ENCODE assay signal across 8 mouse cellular contexts in the genomic region with DNA sequence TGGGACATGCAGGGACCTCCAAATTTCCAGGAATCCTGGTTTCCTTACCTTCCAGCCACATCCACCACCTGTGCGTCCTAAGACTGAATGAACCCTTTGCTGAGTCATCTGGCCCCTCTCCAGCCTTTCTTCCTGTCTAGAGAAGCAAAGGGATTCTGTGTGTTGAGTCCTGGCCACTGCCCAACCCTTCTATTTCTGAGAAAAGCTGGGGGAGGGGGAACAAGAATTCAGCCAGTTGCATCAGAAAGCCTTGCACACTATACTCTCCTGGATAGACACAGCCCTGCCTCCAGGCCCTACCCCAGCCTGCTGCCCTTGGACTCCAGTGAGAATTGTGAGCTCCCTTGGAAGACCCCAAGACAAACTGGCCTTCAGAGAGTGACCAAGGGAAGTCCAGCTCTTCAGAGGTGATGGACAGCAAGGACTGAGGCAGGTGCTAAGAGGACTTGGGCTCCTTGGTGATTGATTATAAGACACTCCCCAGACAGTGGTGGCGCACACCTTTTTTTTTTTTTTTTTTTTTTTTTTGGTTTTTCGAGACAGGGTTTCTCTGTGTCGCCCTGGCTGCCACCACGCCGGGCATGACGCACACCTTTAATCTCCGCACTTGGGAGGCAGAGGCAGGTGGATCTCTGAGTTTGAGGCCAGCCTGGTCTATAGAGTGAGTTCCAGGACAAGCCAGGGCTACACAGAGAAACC. TPM values are rescaled to one million over a fixed set of nuclear protein-coding genes. Genes with fewer than 3 reads are reported as not detected.
DNase-seq lines count a peak whose midpoint lies in the region; ATAC-seq and TF ChIP-seq lines count a peak whose summit lies in the region.

No protein-coding gene starts in this region.

- DNase-seq in hindbrain, postnatal 0 days (ENCODE audit: low spot score): peak; percentile 32
- peak; percentile 77 for DNase-seq in adrenal gland, postnatal 14 days
- no peak for DNase-seq in intestine, embryonic 14.5 days (ENCODE audit: low spot score)
- DNase-seq in lung, adult 18-20 months: peak; percentile 69 to 84
- DNase-seq in embryo, embryonic 10 days (ENCODE audit: low spot score): no peak
- DNase-seq in thymus, postnatal 36 days: no peak
- no peak for DNase-seq in gastrocnemius, postnatal 4 days (ENCODE audit: low spot score in 2 of 2)

- no peaks in the 10 kb centered on the region for H3K4me1 ChIP-seq in hindbrain, postnatal 0 days (ENCODE audit: insufficient read depth, low read length)
- H3K4me1 ChIP-seq in hindbrain, embryonic 13.5 days (replicated peaks): no peaks in the 10 kb centered on the region
- no peaks in the 10 kb centered on the region for H3K4me1 ChIP-seq in intestine, embryonic 14.5 days (replicated peaks; ENCODE audit: control insufficient read depth, insufficient read depth, low read length)

- 0 out of 2 replicates have a peak, but pooled peaks have one; percentile 32 for ATAC-seq in hindbrain, postnatal 0 days
- no peak for ATAC-seq in hindbrain, embryonic 13.5 days (ENCODE audit: low FRiP score)
- ATAC-seq in intestine, embryonic 14.5 days (replicated peaks; ENCODE audit: low FRiP score, low TSS enrichment, low read depth): 0 out of 2 replicates have a peak, but pooled peaks have one; percentile 18

- H3K27me3 ChIP-seq in hindbrain, postnatal 0 days (ENCODE audit: insufficient read depth, low read length): no peaks in the 10 kb centered on the region
- peaks cover 6% of the 10 kb centered on the region for H3K27me3 ChIP-seq in hindbrain, embryonic 13.5 days
- no peaks in the 10 kb centered on the region for H3K27me3 ChIP-seq in intestine, embryonic 14.5 days (replicated peaks; ENCODE audit: control insufficient read depth, insufficient read depth, low read length)

- 87% methylated on average over 8 of the region's 8 CpGs for WGBS in hindbrain, postnatal 0 days
- 91% methylated on average over 7 of the region's 8 CpGs for WGBS in hindbrain, embryonic 13.5 days
- WGBS in intestine, embryonic 14.5 days: 84% methylated on average over 8 of the region's 8 CpGs

- H3K9me3 ChIP-seq in hindbrain, postnatal 0 days (ENCODE audit: low read length): no peaks in the 10 kb centered on the region
- H3K9me3 ChIP-seq in hindbrain, embryonic 13.5 days: no peaks in the 10 kb centered on the region
- no peaks in the 10 kb centered on the region for H3K9me3 ChIP-seq in intestine, embryonic 14.5 days (ENCODE audit: control insufficient read depth, low read length)

- H3K36me3 ChIP-seq in hindbrain, postnatal 0 days (ENCODE audit: insufficient read depth, low read length): no peaks in the 10 kb centered on the region
- no peaks in the 10 kb centered on the region for H3K36me3 ChIP-seq in hindbrain, embryonic 13.5 days
- no peaks in the 10 kb centered on the region for H3K36me3 ChIP-seq in intestine, embryonic 14.5 days (ENCODE audit: control insufficient read depth, insufficient read depth, low read length)

- no peak overlapping the region for H3K4me2 ChIP-seq in hindbrain, postnatal 0 days (ENCODE audit: low read depth, low read length)
- H3K4me2 ChIP-seq in hindbrain, embryonic 13.5 days: no peak overlapping the region
- H3K4me2 ChIP-seq in intestine, embryonic 14.5 days (ENCODE audit: low read length): no peak overlapping the region

- no peak overlapping the region for H3K4me3 ChIP-seq in hindbrain, postnatal 0 days (ENCODE audit: low read length)
- no peak overlapping the region for H3K4me3 ChIP-seq in hindbrain, embryonic 13.5 days
- no peak overlapping the region for H3K4me3 ChIP-seq in intestine, embryonic 14.5 days (ENCODE audit: low read depth, low read length)

- no peak for TF ChIP-seq CTCF in hindbrain, postnatal 0 days (IDR thresholded peaks at IDR 0.05; ENCODE audit: low read depth)

- H3K9ac ChIP-seq in hindbrain, postnatal 0 days (replicated peaks; ENCODE audit: low read length): no peak overlapping the region
- H3K9ac ChIP-seq in hindbrain, embryonic 13.5 days: no peak overlapping the region
- H3K9ac ChIP-seq in intestine, embryonic 14.5 days (ENCODE audit: low read length): no peak overlapping the region

- H3K27ac ChIP-seq in hindbrain, postnatal 0 days: no peak overlapping the region
- no peak overlapping the region for H3K27ac ChIP-seq in hindbrain, embryonic 13.5 days
- H3K27ac ChIP-seq in intestine, embryonic 14.5 days (ENCODE audit: low read depth): no peak overlapping the region

RNA-seq across cellular contexts. Expression of a gene that starts 6.2 kb away (rescaled TPM):
- 2.5 and 4.2 TPM in 2 replicates for total RNA-seq in hindbrain, postnatal 0 days (2014; rRNA removed)
- polyA plus RNA-seq in hindbrain, postnatal 0 days (2015; fragmentation: Nextera tagmentation; extraction: Ambion mirVana): 2.7 and 3.4 TPM in 2 replicates
- polyA plus RNA-seq in hindbrain, embryonic 13.5 days (2015; fragmentation: Nextera tagmentation; extraction: Ambion mirVana): 0.97 and 1.5 TPM in 2 replicates
- total RNA-seq in adrenal gland, postnatal 14 days (2021): 4.5 and 6.0 TPM in 2 replicates
- polyA plus RNA-seq in intestine, embryonic 14.5 days (2014; fragmentation: Nextera tagmentation; extraction: Ambion mirVana): 1.8 and 2.8 TPM in 2 replicates
- total RNA-seq in gastrocnemius, postnatal 4 days (2021): 1 to 10 TPM; 1.4 to 1.7 TPM

RNA-seq across cellular contexts. Expression of a gene that starts 17.5 kb away (rescaled TPM):
- 119 and 135 TPM in 2 replicates for total RNA-seq in hindbrain, postnatal 0 days (2014; rRNA removed)
- 77.9 and 81.6 TPM in 2 replicates for polyA plus RNA-seq in hindbrain, postnatal 0 days (2015; fragmentation: Nextera tagmentation; extraction: Ambion mirVana)
- 97.5 and 98.9 TPM in 2 replicates for polyA plus RNA-seq in hindbrain, embryonic 13.5 days (2015; fragmentation: Nextera tagmentation; extraction: Ambion mirVana)
- total RNA-seq in adrenal gland, postnatal 14 days (2021): 104 and 107 TPM in 2 replicates
- polyA plus RNA-seq in intestine, embryonic 14.5 days (2014; fragmentation: Nextera tagmentation; extraction: Ambion mirVana): 89.8 and 93.8 TPM in 2 replicates
- 10 to 100 TPM; 60.1 to 67.8 TPM for total RNA-seq in gastrocnemius, postnatal 4 days (2021)

RNA-seq across cellular contexts. Expression of a gene that starts 26.4 kb away (rescaled TPM):
- total RNA-seq in hindbrain, postnatal 0 days (2014; rRNA removed): 64.5 and 72.2 TPM in 2 replicates
- 83.8 and 91.3 TPM in 2 replicates for polyA plus RNA-seq in hindbrain, postnatal 0 days (2015; fragmentation: Nextera tagmentation; extraction: Ambion mirVana)
- 28.1 and 34.2 TPM in 2 replicates for polyA plus RNA-seq in hindbrain, embryonic 13.5 days (2015; fragmentation: Nextera tagmentation; extraction: Ambion mirVana)
- total RNA-seq in adrenal gland, postnatal 14 days (2021): 2.8 and 3.0 TPM in 2 replicates
- polyA plus RNA-seq in intestine, embryonic 14.5 days (2014; fragmentation: Nextera tagmentation; extraction: Ambion mirVana): 3.9 and 4.5 TPM in 2 replicates
- under 1 TPM in 1 of 2 experiments, not detected in 1; 0.23 TPM for total RNA-seq in gastrocnemius, postnatal 4 days (2021)

RNA-seq across cellular contexts. Expression of a gene that starts 47.9 kb away (rescaled TPM):
- total RNA-seq in hindbrain, postnatal 0 days (2014; rRNA removed): 49.7 and 50.2 TPM in 2 replicates
- polyA plus RNA-seq in hindbrain, postnatal 0 days (2015; fragmentation: Nextera tagmentation; extraction: Ambion mirVana): 9.7 and 10.1 TPM in 2 replicates
- polyA plus RNA-seq in hindbrain, embryonic 13.5 days (2015; fragmentation: Nextera tagmentation; extraction: Ambion mirVana): 16.4 and 16.9 TPM in 2 replicates
- 14.7 and 16.0 TPM in 2 replicates for total RNA-seq in adrenal gland, postnatal 14 days (2021)
- 12.1 and 13.2 TPM in 2 replicates for polyA plus RNA-seq in intestine, embryonic 14.5 days (2014; fragmentation: Nextera tagmentation; extraction: Ambion mirVana)
- 10 to 100 TPM; 17.6 TPM for total RNA-seq in gastrocnemius, postnatal 4 days (2021)

RNA-seq across cellular contexts. Expression of a gene that starts 56.4 kb away (rescaled TPM):
- 44.5 and 48.8 TPM in 2 replicates for total RNA-seq in hindbrain, postnatal 0 days (2014; rRNA removed)
- 27.5 and 27.7 TPM in 2 replicates for polyA plus RNA-seq in hindbrain, postnatal 0 days (2015; fragmentation: Nextera tagmentation; extraction: Ambion mirVana)
- 32.2 and 34.3 TPM in 2 replicates for polyA plus RNA-seq in hindbrain, embryonic 13.5 days (2015; fragmentation: Nextera tagmentation; extraction: Ambion mirVana)
- 145 and 149 TPM in 2 replicates for total RNA-seq in adrenal gland, postnatal 14 days (2021)
- 31.7 and 36.4 TPM in 2 replicates for polyA plus RNA-seq in intestine, embryonic 14.5 days (2014; fragmentation: Nextera tagmentation; extraction: Ambion mirVana)
- total RNA-seq in gastrocnemius, postnatal 4 days (2021): 10 to 100 TPM; 50.3 to 50.5 TPM

Comparison
In these comparisons a context has a peak if more than half of its experiments do, and no peak if none do; other contexts are left out.
1. DNase-seq: peak in hindbrain, postnatal 0 days (single experiment), adrenal gland, postnatal 14 days (single experiment) and lung, adult 18-20 months (2 of 2); none in intestine, embryonic 14.5 days (single experiment), embryo, embryonic 10 days (single experiment), thymus, postnatal 36 days (0 of 2) and gastrocnemius, postnatal 4 days (0 of 2).
2. RNA of a gene that starts 26.4 kb away (total RNA-seq): 64.5 to 72.2 TPM in hindbrain, postnatal 0 days; 2.8 to 3.0 TPM in adrenal gland, postnatal 14 days and 0.23 TPM in gastrocnemius, postnatal 4 days; every median in the first group is over 10 times any median in the second.